Mouse (Mus musculus): ENCODE results near the gene Rnase9. TPM values are rescaled to one million over a fixed set of nuclear protein-coding genes. Genes with fewer than 3 reads are reported as not detected.
"Not testable (repeated sequence)": the region's sequence is repeated elsewhere in the genome, so short reads cannot be mapped to it uniquely, and the experiment has no call there.

Gene Rnase9
- total RNA-seq, 2 experiments from 2014 or later: not detected

DNA sequence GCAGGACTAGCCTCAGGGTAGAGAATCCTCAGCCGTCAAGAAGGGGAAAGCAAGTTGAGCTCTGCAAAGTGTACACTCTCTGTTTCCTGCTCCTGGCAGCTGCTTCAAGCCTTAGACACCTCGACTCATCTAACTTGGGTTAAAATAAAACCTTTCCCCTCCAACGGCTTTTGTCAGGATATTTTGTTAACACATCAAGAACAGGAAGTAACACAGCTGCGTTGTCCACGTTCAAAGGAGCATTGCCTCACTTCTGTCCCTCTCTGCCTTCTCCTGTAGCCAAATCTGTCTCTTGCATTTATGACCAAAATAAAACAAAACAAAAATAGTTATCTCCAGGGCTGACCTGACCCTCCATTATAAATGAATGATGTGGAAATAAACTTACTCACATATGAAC, 6.2 kb upstream of the Rnase9 start:
- no peak for DNase-seq

- no peak for DNase-seq
These were observed 5.5 kb downstream of the Rnase9 start for GRCm38 (mm10) chr14:51036214-51036613.

DNA sequence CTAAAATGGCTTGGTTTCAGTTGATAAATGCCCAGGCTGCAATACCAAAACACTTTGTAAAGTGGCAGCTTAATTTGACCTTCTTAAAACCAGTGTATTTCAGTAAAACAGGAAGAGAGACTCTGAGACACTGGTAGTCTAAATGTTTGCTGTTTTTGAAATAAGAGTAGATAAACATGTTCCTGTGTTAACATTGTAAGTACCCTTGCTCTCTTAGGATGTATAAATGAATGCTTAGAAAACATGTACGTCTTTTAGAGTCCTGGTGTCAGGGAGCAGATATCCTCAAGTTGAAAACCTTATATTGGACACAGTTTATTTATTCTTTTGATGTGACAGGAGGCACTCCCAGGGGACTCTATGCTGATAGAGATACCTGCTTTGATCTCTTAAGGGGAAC, 6.5 kb downstream of the Rnase9 start:
- no peak for DNase-seq

DNA sequence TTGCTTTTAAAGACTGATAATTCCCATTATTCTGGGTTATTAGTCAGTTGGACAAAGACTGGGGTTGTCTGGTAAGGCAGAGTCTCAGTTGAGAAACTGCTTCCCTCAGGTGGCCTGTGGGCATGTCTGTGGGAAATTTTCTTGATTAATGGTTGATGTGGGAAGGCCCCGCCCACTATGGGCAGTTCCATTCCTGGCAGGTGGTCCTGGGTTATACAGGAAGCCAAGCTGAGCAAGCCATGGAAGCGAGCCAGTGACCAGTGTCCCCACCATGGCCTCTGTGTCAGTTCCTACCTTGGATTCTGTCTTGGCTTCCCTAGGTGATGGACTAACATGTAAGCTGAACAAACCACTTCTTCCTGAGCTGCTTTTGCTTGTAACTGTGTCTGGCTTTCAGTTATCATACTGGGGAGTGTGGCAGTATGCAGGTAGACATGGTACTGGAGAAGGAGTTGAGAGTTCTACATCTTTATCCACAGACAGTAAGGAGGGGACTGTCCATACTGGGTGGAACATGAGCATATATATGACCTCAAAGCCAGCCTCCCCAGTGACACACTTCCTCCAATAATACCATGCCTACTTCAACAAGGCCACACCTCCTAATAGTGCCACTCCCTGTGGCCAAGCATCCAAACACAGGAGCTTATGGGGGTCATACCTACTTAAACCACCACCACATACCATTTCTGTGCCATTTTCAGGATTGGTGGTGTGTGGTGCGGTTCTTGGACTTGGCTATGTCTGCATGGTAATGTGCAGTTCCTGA, 14.1 kb downstream of the Rnase9 start:
- DNase-seq: no peak

DNA sequence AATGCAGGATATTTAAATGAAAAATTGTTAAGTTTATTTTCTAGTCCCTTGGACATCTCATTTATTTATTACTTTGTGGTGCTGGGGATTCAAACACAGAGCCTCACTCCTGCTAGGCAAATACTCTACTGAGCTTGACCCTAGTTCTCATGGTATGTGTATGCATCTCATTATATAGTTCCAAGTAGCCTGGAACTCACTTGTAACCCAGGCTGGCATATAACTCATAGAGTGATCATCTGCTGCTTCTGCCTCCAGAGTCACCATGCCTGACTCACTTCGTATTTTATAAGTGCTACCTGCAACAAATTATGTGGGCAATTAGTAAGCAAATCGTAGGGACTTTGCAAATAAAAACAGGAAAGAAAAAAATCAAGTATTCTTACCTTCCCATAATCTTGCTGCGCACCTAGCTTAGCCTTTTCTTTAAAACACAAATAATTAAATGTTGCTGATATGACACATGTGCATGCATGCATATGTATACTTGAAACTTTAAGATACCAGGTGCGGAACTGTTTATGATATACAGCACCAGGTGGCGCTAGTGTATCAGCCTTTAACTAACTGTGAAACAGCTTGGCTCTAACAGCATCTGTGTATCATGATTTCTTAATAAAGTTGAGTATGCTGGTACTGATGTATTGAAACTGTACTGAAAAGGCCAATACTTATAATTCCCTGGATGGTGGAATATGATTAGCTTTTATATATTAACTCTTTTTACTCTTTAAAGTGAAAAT, 15.1 kb downstream of the Rnase9 start:
- DNase-seq: peak; percentile 25 to 46

DNA sequence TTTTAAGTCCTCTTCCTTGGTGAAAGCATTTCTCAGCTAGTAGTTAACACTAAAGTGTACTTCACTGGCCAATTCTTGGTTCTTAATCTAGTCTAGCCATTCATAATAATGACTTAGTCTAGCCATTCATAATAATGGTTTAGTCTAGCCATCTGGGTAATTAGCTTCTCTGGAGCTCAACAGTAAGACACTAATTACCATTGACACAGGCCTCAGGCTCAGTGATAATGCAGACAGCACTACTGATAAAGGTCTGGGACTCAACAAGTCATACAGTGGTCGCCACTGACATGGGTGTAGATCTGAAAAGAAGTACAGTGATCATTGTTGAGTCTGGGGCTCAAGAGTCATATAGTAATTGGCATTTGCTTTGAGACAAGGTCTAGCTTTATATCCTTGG, 16.8 kb downstream of the Rnase9 start:
- no peak for DNase-seq

- DNase-seq: no peak
These were observed 18.2 kb downstream of the Rnase9 start for GRCm38 (mm10) chr14:51023457-51023856.

GRCm38 (mm10) chr14:51017256-51017655, 24.4 kb downstream of the Rnase9 start:
- DNase-seq: no peak

- no peak for DNase-seq
These were observed 25.9 kb downstream of the Rnase9 start for GRCm38 (mm10) chr14:51015780-51016179.

DNA sequence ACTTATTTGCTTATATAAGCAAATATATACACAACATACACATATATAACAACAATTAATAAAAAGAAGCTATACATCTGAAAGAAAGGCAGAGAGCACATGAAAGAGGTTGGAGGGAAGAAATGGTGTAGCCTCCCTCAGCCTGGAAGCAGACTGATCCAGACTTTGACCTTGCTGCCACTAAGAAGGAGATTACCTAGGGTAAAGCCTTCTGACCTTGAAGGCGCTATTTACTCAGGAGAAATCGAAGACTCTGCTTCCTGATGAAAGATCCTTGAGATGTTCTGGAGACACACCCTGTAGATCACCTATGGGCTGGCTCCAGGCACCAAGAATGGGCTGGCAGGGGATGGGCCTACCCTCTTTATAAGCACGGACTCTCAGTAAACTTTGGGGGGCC, 26.9 kb downstream of the Rnase9 start:
- DNase-seq: not testable (repeated sequence)

- DNase-seq: no peak
These were observed 32.1 kb downstream of the Rnase9 start for GRCm38 (mm10) chr14:51009572-51009971.

DNA sequence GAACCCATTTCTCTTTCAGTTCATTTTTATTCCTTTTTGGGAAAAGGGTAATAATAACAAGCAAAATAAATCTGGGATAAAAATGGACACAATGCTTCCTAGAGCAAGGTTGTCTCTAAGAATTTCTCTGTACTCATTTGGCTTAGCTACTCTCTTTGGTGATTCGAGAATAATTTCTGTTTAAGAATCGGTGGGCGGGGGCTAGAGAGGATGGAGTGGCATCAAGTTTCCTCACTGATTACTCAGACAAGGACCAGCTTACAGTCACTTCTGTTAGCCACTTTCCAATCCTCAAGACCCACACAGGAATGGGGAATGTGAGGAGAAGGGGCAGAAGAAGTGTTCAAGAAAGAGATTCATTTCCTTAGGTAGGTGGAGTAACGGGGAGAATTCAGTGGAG, 32.9 kb downstream of the Rnase9 start:
- DNase-seq: no peak

DNA sequence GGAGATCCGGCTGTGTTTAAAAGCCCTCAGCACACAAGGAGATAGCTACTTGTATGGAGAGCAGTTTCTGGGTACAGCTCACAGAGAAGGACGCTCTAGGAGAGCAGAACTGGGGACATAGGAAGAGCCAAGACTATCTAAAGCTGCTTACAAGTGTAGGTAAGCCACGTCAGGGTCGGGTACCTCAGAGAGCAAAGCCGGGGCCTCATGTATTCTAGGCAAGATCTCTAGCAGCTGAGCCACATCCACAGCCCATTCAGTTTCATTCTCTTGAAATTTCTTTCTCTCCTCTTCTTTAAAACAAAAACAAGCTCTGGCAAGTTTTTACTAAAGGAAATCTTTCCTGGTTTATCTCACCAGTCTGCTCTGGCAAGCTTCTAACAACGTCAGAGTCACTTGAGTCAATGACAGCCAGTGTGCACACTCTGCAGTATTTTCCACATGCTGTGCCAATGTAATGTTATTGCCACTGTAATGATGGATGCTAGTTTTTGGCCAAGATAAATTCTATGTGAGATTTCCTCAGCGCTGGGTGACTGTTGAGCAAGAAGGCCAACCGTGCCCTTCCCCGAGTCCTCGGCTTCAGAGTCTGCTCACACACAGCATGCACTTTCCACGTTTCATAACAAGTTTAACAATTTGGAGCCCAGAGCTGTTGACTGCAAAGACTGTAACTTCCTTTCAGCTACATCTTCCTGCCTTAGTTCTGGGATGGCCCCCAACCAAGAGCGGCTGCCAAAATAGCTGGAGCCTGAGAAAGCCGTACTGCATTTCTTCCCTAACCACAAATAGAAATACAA, 33.6 kb downstream of the Rnase9 start:
- DNase-seq: peak; percentile 15 to 31

DNA sequence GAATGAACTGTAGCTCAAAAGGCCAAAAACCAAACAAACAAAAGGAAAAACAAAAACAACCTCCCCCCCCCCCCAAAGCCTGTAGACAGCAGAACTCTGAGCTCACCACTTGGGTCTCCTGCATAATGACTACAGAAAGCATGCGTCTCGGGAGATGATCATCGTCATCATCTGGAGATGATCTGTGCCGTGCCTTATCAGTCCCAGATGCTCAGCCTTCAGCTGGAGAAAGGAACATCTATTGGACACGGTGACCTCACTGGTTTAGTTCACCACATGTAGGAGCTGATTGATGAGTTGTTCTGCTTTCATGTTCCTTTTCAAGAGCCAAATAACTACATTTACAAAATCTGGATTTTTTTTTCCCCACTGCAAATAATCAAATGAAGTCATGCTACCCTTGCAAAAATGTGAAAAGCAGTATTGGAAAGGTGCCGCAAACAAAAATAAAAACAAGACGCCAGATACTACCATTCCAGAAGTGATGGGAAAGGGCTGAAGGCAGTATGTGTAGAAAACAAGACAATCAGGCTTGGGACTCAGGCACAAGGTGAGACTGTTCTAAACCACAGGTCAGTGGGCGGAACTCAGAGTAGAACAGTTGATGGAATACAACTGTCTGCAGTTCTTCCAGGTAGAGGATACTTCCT, 34.4 kb downstream of the Rnase9 start, which contains the start of gene Rnase10:
Rnase10 (plus strand) TSS at position 600 of the 650 bp plus-strand sequence.
- no peak for DNase-seq

DNA sequence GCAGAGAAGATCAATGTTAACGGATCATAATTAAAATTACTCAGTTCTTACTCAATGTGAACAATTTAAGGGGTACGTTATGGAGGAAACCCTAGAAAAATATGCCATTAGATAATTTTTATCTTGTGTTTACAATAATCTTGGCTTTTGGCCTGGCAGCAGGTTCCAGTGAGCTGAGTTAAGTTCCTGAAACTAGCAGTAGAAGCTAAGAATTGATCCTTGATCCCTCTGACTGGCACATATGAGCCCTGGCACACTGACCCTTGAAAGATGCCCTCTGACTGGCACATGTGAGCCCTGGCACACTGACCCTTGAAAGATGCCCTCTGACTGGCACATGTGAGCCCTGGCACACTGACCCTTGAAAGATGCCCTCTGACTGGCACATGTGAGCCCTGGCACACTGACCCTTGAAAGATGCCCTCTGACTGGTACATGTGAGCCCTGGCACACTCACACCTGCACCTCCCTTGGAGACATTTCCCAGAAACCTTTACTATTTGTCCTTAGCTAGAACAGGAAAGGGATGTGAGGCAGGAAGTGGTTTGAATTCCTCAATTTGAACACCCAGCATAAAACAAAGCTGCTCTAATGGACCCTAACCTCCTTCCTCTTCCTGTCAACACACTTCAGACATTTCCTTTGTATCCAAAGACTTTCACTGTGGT, 43.5 kb downstream of the Rnase9 start:
- DNase-seq: no peak

DNA sequence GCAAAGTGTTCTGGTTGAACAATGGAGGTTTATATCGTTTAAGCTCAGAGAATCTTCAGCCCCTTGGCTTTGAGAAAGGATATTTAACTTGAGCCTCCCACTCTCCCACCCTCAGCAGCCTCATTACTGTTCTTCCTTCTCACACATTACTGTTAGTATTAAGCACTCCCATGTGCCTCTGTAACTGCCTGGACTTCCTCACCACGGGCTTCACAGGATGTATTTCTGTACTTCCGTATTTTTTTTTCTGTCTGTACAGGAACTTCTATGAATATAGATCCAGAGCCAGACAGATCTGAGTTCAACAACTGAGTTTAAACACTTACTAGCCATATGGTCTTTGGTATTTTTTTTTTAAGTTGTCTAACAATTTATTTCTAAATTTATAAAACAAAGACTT, 44.6 kb downstream of the Rnase9 start:
- DNase-seq: no peak

GRCm38 (mm10) chr14:50991037-50991436, 50.6 kb downstream of the Rnase9 start:
- no peak for DNase-seq

Measured in layer of hippocampus, postnatal 36 days (tissue).